Mouse (Mus musculus): ENCODE measurements around the gene Lrp5.

GRCm38 (mm10) chr19:3638698-3639097, 47.7 kb downstream of the Lrp5 start:
- TF ChIP-seq CTCF (IDR thresholded peaks at IDR 0.05; ENCODE audit: borderline replicate concordance, control insufficient read depth, extremely low read depth, insufficient read depth, low read length, poor library complexity) (no peak), POLR2A (IDR thresholded peaks at IDR 0.05; ENCODE audit: control insufficient read depth, extremely low read depth, insufficient read depth, low read length, poor library complexity) (no peak)
